Mouse (Mus musculus): ENCODE measurements around the gene Ccdc13. TPM values are rescaled to one million over a fixed set of nuclear protein-coding genes. Genes with fewer than 3 reads are reported as not detected.

Gene Ccdc13
- polyA plus RNA-seq, 1 experiment = not detected

GRCm38 (mm10) chr9:121869973-121870515, 30.8 kb upstream of the Ccdc13 start:
- 78% methylated on average over 4 of the region's 4 CpGs for WGBS
- no peak overlapping the region for H3K27ac ChIP-seq (ENCODE audit: control insufficient read depth, insufficient read depth, low read depth, low read length, poor library complexity)
- H3K4me3 ChIP-seq (replicated peaks; ENCODE audit: control insufficient read depth, low read depth, low read length) = no peak overlapping the region
- H3K4me1 ChIP-seq (ENCODE audit: control insufficient read depth, insufficient read depth, low read length) = no peaks in the 10 kb centered on the region
- TF ChIP-seq CTCF (IDR thresholded peaks at IDR 0.05; ENCODE audit: control insufficient read depth, insufficient read depth, low read length) (no peak), POLR2A (IDR thresholded peaks at IDR 0.05; ENCODE audit: borderline replicate concordance, control insufficient read depth, low read depth, low read length) (no peak)

DNA sequence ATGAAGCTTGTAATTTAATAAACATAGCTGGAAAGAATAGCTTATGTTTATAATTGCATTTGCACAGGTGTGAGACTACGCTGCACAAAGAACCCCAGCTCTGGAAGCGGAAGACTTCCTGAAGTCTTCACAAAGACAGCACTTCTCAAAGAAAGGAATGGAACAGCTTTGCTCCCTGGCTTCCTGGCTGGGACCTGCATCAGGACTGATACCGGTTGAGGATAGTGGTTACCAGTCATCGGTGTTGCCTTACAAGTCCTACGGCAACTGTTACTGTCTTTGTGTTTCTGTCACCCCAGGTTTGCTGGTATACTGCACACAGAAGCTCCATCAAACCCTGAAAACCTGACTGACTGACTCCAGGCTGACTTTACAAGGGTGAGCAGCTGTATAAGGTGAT, 30.2 kb upstream of the Ccdc13 start:
- WGBS = 91% methylated on average over 5 of the region's 5 CpGs
- TF ChIP-seq POLR2A (IDR thresholded peaks at IDR 0.05; ENCODE audit: borderline replicate concordance, control insufficient read depth, low read depth, low read length) (no peak), CTCF (IDR thresholded peaks at IDR 0.05; ENCODE audit: control insufficient read depth, insufficient read depth, low read length) (no peak)
- no peaks in the 10 kb centered on the region for H3K4me1 ChIP-seq (ENCODE audit: control insufficient read depth, insufficient read depth, low read length)

GRCm38 (mm10) chr9:121868236-121868635, 29.0 kb upstream of the Ccdc13 start:
- TF ChIP-seq POLR2A (IDR thresholded peaks at IDR 0.05; ENCODE audit: borderline replicate concordance, control insufficient read depth, low read depth, low read length) = no peak
- TF ChIP-seq CTCF (IDR thresholded peaks at IDR 0.05; ENCODE audit: control insufficient read depth, insufficient read depth, low read length) = no peak
- Histone ChIP-seq H3K4me1 (ENCODE audit: control insufficient read depth, insufficient read depth, low read length) (no peaks in the 10 kb centered on the region), H3K27ac (ENCODE audit: control insufficient read depth, insufficient read depth, low read depth, low read length, poor library complexity) (no peak overlapping the region), H3K4me3 (replicated peaks; ENCODE audit: control insufficient read depth, low read depth, low read length) (no peak overlapping the region)
- WGBS = 85% methylated on average over 6 of the region's 6 CpGs

More for the DNA sequence above, 30.2 kb upstream of the Ccdc13 start:
- H3K27ac ChIP-seq (ENCODE audit: control insufficient read depth, insufficient read depth, low read depth, low read length, poor library complexity) = no peak overlapping the region
- no peak overlapping the region for H3K4me3 ChIP-seq (replicated peaks; ENCODE audit: control insufficient read depth, low read depth, low read length)

DNA sequence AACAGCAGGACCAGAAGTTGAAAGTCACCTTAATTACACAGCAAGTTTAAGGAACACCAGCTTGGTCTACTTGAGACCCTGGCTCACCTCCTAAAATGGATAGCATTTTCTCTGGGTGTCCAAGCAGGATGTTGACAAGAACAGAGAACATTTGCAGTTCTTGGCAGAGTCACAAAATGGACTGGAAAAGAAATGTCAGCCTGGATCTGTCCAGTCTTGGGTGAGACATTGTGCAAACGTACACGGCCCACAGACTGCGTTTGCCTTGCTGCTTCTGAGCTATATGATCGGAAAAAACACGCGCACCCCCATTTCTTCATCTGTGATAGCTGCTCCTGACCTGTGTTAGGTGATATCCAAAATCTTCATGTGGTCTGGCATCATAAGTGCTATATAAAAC, 28.4 kb upstream of the Ccdc13 start:
- 93% methylated on average over 6 of the region's 6 CpGs for WGBS
- no peak overlapping the region for H3K27ac ChIP-seq (ENCODE audit: control insufficient read depth, insufficient read depth, low read depth, low read length, poor library complexity)
- no peak overlapping the region for H3K4me3 ChIP-seq (replicated peaks; ENCODE audit: control insufficient read depth, low read depth, low read length)
- TF ChIP-seq POLR2A (IDR thresholded peaks at IDR 0.05; ENCODE audit: borderline replicate concordance, control insufficient read depth, low read depth, low read length) = no peak
- H3K4me1 ChIP-seq (ENCODE audit: control insufficient read depth, insufficient read depth, low read length) = no peaks in the 10 kb centered on the region

DNA sequence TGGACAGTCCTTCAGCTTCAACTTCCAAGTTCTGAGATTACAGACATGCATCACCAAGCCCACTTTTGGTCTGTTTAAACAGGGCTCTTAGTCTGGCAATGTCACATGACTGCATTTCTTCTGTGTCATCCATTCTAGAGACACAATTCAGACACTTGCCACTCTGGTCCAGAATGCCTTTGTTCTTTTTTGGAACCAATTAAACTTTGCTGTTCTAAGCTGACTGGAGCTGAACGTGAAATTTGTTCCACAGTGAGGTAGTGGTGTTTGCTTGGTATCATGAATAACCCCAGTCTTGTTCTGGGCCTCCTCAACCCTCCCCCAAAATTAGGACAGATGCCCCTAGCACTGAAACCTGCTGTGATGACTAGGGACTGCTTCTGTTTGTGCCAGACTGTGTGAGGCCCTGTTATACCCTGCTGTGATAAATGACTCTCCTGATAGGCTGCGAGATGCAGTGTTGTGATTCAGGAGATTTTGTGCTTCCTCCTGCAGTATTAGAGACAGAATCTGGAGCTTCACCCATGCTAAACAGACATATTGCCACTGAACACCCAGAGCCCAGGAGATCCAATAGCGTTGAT, 26.3 kb upstream of the Ccdc13 start:
- WGBS = 59% methylated on average over 3 of the region's 3 CpGs
- H3K4me1 ChIP-seq (ENCODE audit: control insufficient read depth, insufficient read depth, low read length) = no peaks in the 10 kb centered on the region
- TF ChIP-seq POLR2A (IDR thresholded peaks at IDR 0.05; ENCODE audit: borderline replicate concordance, control insufficient read depth, low read depth, low read length) = no peak
- no peak for TF ChIP-seq CTCF (IDR thresholded peaks at IDR 0.05; ENCODE audit: control insufficient read depth, insufficient read depth, low read length)
- no peak overlapping the region for H3K27ac ChIP-seq (ENCODE audit: control insufficient read depth, insufficient read depth, low read depth, low read length, poor library complexity)
- no peak overlapping the region for H3K4me3 ChIP-seq (replicated peaks; ENCODE audit: control insufficient read depth, low read depth, low read length)

DNA sequence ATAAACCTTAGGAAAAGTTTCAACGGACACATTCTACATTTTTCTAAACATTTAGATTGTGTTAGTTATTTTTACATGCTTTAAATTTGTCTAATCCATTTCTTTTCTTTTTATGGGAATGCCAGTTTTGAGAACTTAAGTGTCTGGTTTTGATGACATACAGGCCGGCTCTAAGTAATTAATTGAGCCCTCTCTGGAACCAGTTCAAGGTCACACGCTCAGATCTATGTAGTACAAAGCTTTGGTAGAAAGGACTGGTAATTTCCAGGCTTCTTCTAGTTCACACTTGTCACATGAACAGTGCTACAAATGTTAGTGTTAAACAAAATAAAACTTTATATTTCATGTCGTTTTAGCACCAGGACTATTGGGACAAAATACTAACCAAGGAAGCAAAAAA, 25.6 kb upstream of the Ccdc13 start:
- TF ChIP-seq POLR2A (IDR thresholded peaks at IDR 0.05; ENCODE audit: borderline replicate concordance, control insufficient read depth, low read depth, low read length) (no peak), CTCF (IDR thresholded peaks at IDR 0.05; ENCODE audit: control insufficient read depth, insufficient read depth, low read length) (no peak)
- WGBS = 76% methylated on average over 4 of the region's 4 CpGs
- no peak overlapping the region for H3K27ac ChIP-seq (ENCODE audit: control insufficient read depth, insufficient read depth, low read depth, low read length, poor library complexity)
- no peaks in the 10 kb centered on the region for H3K4me1 ChIP-seq (ENCODE audit: control insufficient read depth, insufficient read depth, low read length)
- no peak overlapping the region for H3K4me3 ChIP-seq (replicated peaks; ENCODE audit: control insufficient read depth, low read depth, low read length)

- Histone ChIP-seq H3K27ac (ENCODE audit: control insufficient read depth, insufficient read depth, low read depth, low read length, poor library complexity) (no peak overlapping the region), H3K4me1 (ENCODE audit: control insufficient read depth, insufficient read depth, low read length) (no peaks in the 10 kb centered on the region; the same call in 1 of the 2 replicates), H3K4me3 (replicated peaks; ENCODE audit: control insufficient read depth, low read depth, low read length) (no peak overlapping the region)
- no peak for TF ChIP-seq CTCF (IDR thresholded peaks at IDR 0.05; ENCODE audit: control insufficient read depth, insufficient read depth, low read length)
- no peak for TF ChIP-seq POLR2A (IDR thresholded peaks at IDR 0.05; ENCODE audit: borderline replicate concordance, control insufficient read depth, low read depth, low read length)
- WGBS = 80% methylated on average over 2 of the region's 2 CpGs
Measured at GRCm38 (mm10) chr9:121860921-121861320, 21.7 kb upstream of the Ccdc13 start.

DNA sequence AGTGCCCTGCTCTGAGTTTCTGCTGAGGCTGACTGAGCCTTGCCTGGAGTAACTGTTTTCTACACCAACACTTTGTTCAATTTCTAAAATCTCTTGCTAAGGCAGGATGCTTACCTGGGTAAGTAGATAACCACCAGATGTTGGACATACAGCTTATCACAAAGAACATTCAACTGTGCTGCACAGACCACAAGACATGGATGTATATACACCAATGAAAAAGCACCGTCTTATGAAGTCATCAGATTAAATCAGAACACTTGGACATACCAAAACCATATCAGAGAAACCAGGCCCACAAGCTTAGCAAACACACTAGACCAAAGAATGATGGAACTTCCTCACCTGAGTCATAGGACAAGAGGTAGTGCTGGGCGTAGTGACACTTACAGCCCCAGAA, 20.1 kb upstream of the Ccdc13 start:
- H3K4me3 ChIP-seq (replicated peaks; ENCODE audit: control insufficient read depth, low read depth, low read length) = no peak overlapping the region
- no peaks in the 10 kb centered on the region; the same call in none of the 2 replicates for H3K4me1 ChIP-seq (ENCODE audit: control insufficient read depth, insufficient read depth, low read length)
- 74% methylated on average over 2 of the region's 2 CpGs for WGBS
- H3K27ac ChIP-seq (ENCODE audit: control insufficient read depth, insufficient read depth, low read depth, low read length, poor library complexity) = no peak overlapping the region
- TF ChIP-seq POLR2A (IDR thresholded peaks at IDR 0.05; ENCODE audit: borderline replicate concordance, control insufficient read depth, low read depth, low read length) (no peak), CTCF (IDR thresholded peaks at IDR 0.05; ENCODE audit: control insufficient read depth, insufficient read depth, low read length) (no peak)

GRCm38 (mm10) chr9:121858153-121858488, 18.9 kb upstream of the Ccdc13 start, which contains the start of gene Higd1a:
Gene Higd1a (minus strand): TSS chr9:121858362.
- 1% methylated on average over 6 of the region's 6 CpGs for WGBS
- TF ChIP-seq CTCF (IDR thresholded peaks at IDR 0.05; ENCODE audit: control insufficient read depth, insufficient read depth, low read length) = no peak
- TF ChIP-seq POLR2A (IDR thresholded peaks at IDR 0.05; ENCODE audit: borderline replicate concordance, control insufficient read depth, low read depth, low read length) = no peak
- H3K4me1 ChIP-seq (ENCODE audit: control insufficient read depth, insufficient read depth, low read length) = no peaks in the 10 kb centered on the region; the same call in none of the 2 replicates
- H3K4me3 ChIP-seq (replicated peaks; ENCODE audit: control insufficient read depth, low read depth, low read length) = peak within 1 kb of the TSS; percentile 91
- peak within 1 kb of the TSS; percentile 100 for H3K27ac ChIP-seq (ENCODE audit: control insufficient read depth, insufficient read depth, low read depth, low read length, poor library complexity)

Data from bone marrow, adult 2 months (tissue).